ENCODE assay signal across 8 mouse cellular contexts in the genomic region with DNA sequence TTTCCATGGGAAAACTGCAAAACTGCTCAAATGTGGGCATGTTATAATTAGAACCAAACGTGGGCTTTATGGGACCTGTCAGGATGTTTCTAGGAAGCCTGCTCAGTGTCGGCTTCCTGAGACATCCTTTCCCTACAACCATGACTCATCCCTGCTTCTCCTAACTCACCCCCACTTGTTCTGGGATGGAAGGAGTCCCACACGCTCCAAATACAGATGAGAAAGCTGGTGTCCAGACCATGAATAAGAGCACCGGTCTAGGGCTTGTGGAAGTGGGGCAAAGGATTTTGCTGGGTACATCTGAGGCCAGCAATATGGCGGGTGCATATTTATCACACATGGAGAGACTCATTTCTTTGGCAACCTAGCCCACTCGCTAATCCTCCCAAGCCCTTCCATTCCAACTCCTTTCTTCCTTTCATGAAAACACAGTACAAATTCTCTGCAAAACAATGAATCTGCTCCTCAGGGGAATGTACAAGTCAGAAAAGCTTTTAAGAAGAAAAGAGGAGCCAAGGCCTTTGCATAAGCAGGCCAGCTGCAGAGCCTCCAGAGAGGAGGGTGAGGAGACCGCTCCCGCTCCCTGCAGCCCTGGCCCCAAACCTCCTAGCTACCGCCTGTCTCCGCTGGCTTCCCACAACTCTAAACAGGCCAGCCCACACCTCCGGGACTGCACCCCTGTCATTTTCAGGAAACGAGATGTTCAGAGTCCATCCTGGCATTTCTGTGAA.
DNase-seq lines count a peak whose midpoint lies in the region; ATAC-seq and TF ChIP-seq lines count a peak whose summit lies in the region.

No protein-coding gene starts in this region.

- no peaks in the 10 kb centered on the region for H3K36me3 ChIP-seq in hindbrain, embryonic 11.5 days (ENCODE audit: control insufficient read depth, insufficient read depth, low read length)
- no peaks in the 10 kb centered on the region for H3K36me3 ChIP-seq in hindbrain, embryonic 12.5 days
- H3K36me3 ChIP-seq in kidney, embryonic 15.5 days = no peaks in the 10 kb centered on the region
- no peaks in the 10 kb centered on the region for H3K36me3 ChIP-seq in limb, embryonic 14.5 days (ENCODE audit: control insufficient read depth, insufficient read depth, low read length)

- H3K9ac ChIP-seq in hindbrain, embryonic 11.5 days (ENCODE audit: low read depth, low read length) = no peak overlapping the region
- no peak overlapping the region for H3K9ac ChIP-seq in hindbrain, embryonic 12.5 days
- no peak overlapping the region for H3K9ac ChIP-seq in kidney, embryonic 15.5 days
- H3K9ac ChIP-seq in limb, embryonic 14.5 days (ENCODE audit: low read depth, low read length, severe bottlenecking) = no peak overlapping the region

- DNase-seq in hindbrain, embryonic 11.5 days (ENCODE audit: low spot score) = peak; percentile 11
- DNase-seq in gastrocnemius, postnatal 14 days = peak; percentile 82
- peak; percentile 54 for DNase-seq in limb, embryonic 14.5 days (ENCODE audit: low spot score)
- DNase-seq in right cerebral cortex, postnatal 4 days = peak; percentile 3
- no peak for DNase-seq in cerebellum, adult 2 months

- intact Hi-C loops in gastrocnemius, postnatal 14 days (cut with DNase I; ENCODE audit: low total_unique reads) = no loop called here

- TF ChIP-seq POLR2A in bone marrow macrophage, adult 2 months (IDR thresholded peaks at IDR 0.05; ENCODE audit: borderline replicate concordance, low read depth, low read length) = no peak
- no peak for TF ChIP-seq POLR2A in limb, embryonic 14.5 days (IDR thresholded peaks at IDR 0.05; ENCODE audit: borderline replicate concordance, extremely low read depth, insufficient read depth, insufficient read length)
- TF ChIP-seq POLR2A in cerebellum, adult 2 months (IDR thresholded peaks at IDR 0.05; ENCODE audit: borderline replicate concordance, insufficient read depth, low read length) = no peak

- no peak for TF ChIP-seq CTCF in bone marrow macrophage, adult 2 months (IDR thresholded peaks at IDR 0.05; ENCODE audit: low read depth, low read length)
- TF ChIP-seq CTCF in cerebellum, adult 2 months (IDR thresholded peaks at IDR 0.05; ENCODE audit: borderline replicate concordance, insufficient read depth, low read depth, low read length) = no peak

- H3K4me2 ChIP-seq in hindbrain, embryonic 11.5 days (replicated peaks; ENCODE audit: low read depth, low read length) = no peak overlapping the region
- no peak overlapping the region for H3K4me2 ChIP-seq in hindbrain, embryonic 12.5 days (replicated peaks)
- H3K4me2 ChIP-seq in kidney, embryonic 15.5 days = no peak overlapping the region
- H3K4me2 ChIP-seq in limb, embryonic 14.5 days (replicated peaks; ENCODE audit: low read depth, low read length, severe bottlenecking) = no peak overlapping the region

- 46% methylated on average over 12 of the region's 12 CpGs for WGBS in hindbrain, embryonic 11.5 days
- WGBS in hindbrain, embryonic 12.5 days = 40% methylated on average over 12 of the region's 12 CpGs
- WGBS in kidney, embryonic 15.5 days = 49% methylated on average over 12 of the region's 12 CpGs
- 41% methylated on average over 12 of the region's 12 CpGs for WGBS in limb, embryonic 14.5 days
- WGBS in cerebellum, adult 2 months = 61% methylated on average over 12 of the region's 12 CpGs

- H3K4me1 ChIP-seq in hindbrain, embryonic 11.5 days (replicated peaks; ENCODE audit: control insufficient read depth, insufficient read depth, low read length) = peaks cover 3% of the 10 kb centered on the region; the same call in 1 of the 2 replicates
- H3K4me1 ChIP-seq in hindbrain, embryonic 12.5 days = peaks cover 13% of the 10 kb centered on the region
- H3K4me1 ChIP-seq in bone marrow macrophage, adult 2 months (ENCODE audit: control insufficient read depth, insufficient read depth, low read length) = peaks cover 44% of the 10 kb centered on the region
- peaks cover 15% of the 10 kb centered on the region for H3K4me1 ChIP-seq in kidney, embryonic 15.5 days
- H3K4me1 ChIP-seq in limb, embryonic 14.5 days (ENCODE audit: control insufficient read depth, insufficient read depth, low read length) = peaks cover 4% of the 10 kb centered on the region; the same call in 1 of the 2 replicates
- H3K4me1 ChIP-seq in cerebellum, adult 2 months (ENCODE audit: control insufficient read depth, insufficient read depth, low read length) = no peaks in the 10 kb centered on the region

- peak; percentile 38; the same call in 1 of the 2 replicates for ATAC-seq in hindbrain, embryonic 11.5 days (ENCODE audit: low FRiP score)
- no peak for ATAC-seq in hindbrain, embryonic 12.5 days (ENCODE audit: low FRiP score)
- peak; percentile 75 for ATAC-seq in kidney, embryonic 15.5 days (replicated peaks; ENCODE audit: low FRiP score)
- ATAC-seq in limb, embryonic 14.5 days (ENCODE audit: low FRiP score, low read depth) = peak; percentile 54; the same call in 1 of the 2 replicates

- no peaks in the 10 kb centered on the region for H3K9me3 ChIP-seq in hindbrain, embryonic 11.5 days (ENCODE audit: control insufficient read depth, low read length)
- H3K9me3 ChIP-seq in hindbrain, embryonic 12.5 days (replicated peaks) = no peaks in the 10 kb centered on the region
- H3K9me3 ChIP-seq in kidney, embryonic 15.5 days (replicated peaks) = no peaks in the 10 kb centered on the region
- H3K9me3 ChIP-seq in limb, embryonic 14.5 days (ENCODE audit: control insufficient read depth, low read length) = no peaks in the 10 kb centered on the region

- no peaks in the 10 kb centered on the region for H3K27me3 ChIP-seq in hindbrain, embryonic 11.5 days (ENCODE audit: control insufficient read depth, insufficient read depth, low read length)
- H3K27me3 ChIP-seq in hindbrain, embryonic 12.5 days = no peaks in the 10 kb centered on the region
- H3K27me3 ChIP-seq in kidney, embryonic 15.5 days = no peaks in the 10 kb centered on the region
- no peaks in the 10 kb centered on the region for H3K27me3 ChIP-seq in limb, embryonic 14.5 days (ENCODE audit: control insufficient read depth, insufficient read depth, low read length)
- no peaks in the 10 kb centered on the region for H3K27me3 ChIP-seq in cerebellum, adult 2 months (ENCODE audit: control insufficient read depth, insufficient read depth, low read length)

- H3K4me3 ChIP-seq in hindbrain, embryonic 11.5 days (ENCODE audit: low read depth, low read length) = no peak overlapping the region
- H3K4me3 ChIP-seq in hindbrain, embryonic 12.5 days = no peak overlapping the region
- H3K4me3 ChIP-seq in bone marrow macrophage, adult 2 months (ENCODE audit: insufficient read depth, low read length) = no peak overlapping the region
- no peak overlapping the region for H3K4me3 ChIP-seq in kidney, embryonic 15.5 days (replicated peaks)
- no peak overlapping the region for H3K4me3 ChIP-seq in limb, embryonic 14.5 days (replicated peaks; ENCODE audit: low read length)
- H3K4me3 ChIP-seq in cerebellum, adult 2 months (replicated peaks; ENCODE audit: insufficient read depth, low read depth, low read length) = no peak overlapping the region

- H3K27ac ChIP-seq in hindbrain, embryonic 11.5 days (ENCODE audit: low read depth, low read length) = no peak overlapping the region
- H3K27ac ChIP-seq in hindbrain, embryonic 12.5 days = no peak overlapping the region
- H3K27ac ChIP-seq in bone marrow macrophage, adult 2 months (ENCODE audit: insufficient read depth, low read depth, low read length) = peak overlapping the region; percentile 99
- peak overlapping the region; percentile 80 for H3K27ac ChIP-seq in kidney, embryonic 15.5 days
- peak overlapping the region; percentile 70 for H3K27ac ChIP-seq in limb, embryonic 14.5 days (replicated peaks; ENCODE audit: low read depth, low read length)
- H3K27ac ChIP-seq in cerebellum, adult 2 months (ENCODE audit: insufficient read depth, low read length) = no peak overlapping the region

Comparison
In these comparisons a context has a peak if more than half of its experiments do, and no peak if none do; other contexts are left out.
1. DNase-seq: peak in hindbrain, embryonic 11.5 days (single experiment), gastrocnemius, postnatal 14 days (single experiment), limb, embryonic 14.5 days (single experiment) and right cerebral cortex, postnatal 4 days (single experiment); none in cerebellum, adult 2 months (0 of 2).
2. H3K27ac ChIP-seq: peak in bone marrow macrophage, adult 2 months (single experiment), kidney, embryonic 15.5 days (single experiment) and limb, embryonic 14.5 days (single experiment); none in hindbrain, embryonic 11.5 days (single experiment), hindbrain, embryonic 12.5 days (single experiment) and cerebellum, adult 2 months (single experiment).